Mouse (Mus musculus): ENCODE measurements at regions not wholly inside any gene's neighbourhood (a gene's known extent, or its start where the extent isn't known, plus 50 kb on each side); places are given as distances from the start of the nearest gene placed in this dataset.

DNA sequence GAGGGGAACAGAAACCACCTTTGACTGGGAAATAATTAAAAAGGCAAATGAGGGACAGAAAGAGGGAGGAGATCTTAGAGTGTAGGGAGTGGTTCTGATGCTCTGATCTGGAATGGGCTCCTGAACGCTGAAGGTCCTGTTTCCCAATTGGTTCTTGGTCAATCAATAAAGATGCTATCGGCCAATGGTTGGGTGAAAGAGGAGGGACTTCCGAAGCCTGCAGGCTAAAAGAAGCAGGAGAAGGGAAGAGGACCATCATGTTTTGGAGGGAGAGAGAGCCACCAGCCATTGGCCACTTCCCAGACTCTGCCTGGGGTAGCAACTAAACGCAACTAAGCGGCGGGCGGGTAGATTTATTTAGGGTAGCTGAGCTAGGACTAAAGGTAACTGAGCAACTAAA, 53.4 kb upstream of the Mb21d2 start:
- no peak overlapping the region for H3K4me2 ChIP-seq (ENCODE audit: low read depth, low read length)
- H3K36me3 ChIP-seq (ENCODE audit: control insufficient read depth, insufficient read depth, low read length) = no peaks in the 10 kb centered on the region
- H3K4me1 ChIP-seq (ENCODE audit: control insufficient read depth, insufficient read depth, low read length) = no peaks in the 10 kb centered on the region
- H3K27me3 ChIP-seq (ENCODE audit: control insufficient read depth, insufficient read depth, low read length) = no peaks in the 10 kb centered on the region
- WGBS = 74% methylated on average over 7 of the region's 7 CpGs
- H3K27ac ChIP-seq (ENCODE audit: low read depth, low read length) = no peak overlapping the region
- H3K4me3 ChIP-seq (ENCODE audit: low read depth, low read length) = no peak overlapping the region
- no peak overlapping the region for H3K9ac ChIP-seq (replicated peaks; ENCODE audit: low read depth, low read length)
- H3K9me3 ChIP-seq (ENCODE audit: control insufficient read depth, low read length) = no peaks in the 10 kb centered on the region
- no peak for ATAC-seq (ENCODE audit: low read depth)
